Mouse (Mus musculus) G1E (cell line): ENCODE results near the gene Borcs8. TPM values are rescaled to one million over a fixed set of nuclear protein-coding genes. Genes with fewer than 3 reads are reported as not detected.

Source experiments
- ATAC-seq: 2 replicates; pipeline ENCODE4 v1.8.0; 2016; ENCODE audit warnings: mild to moderate bottlenecking; ENCODE audit not compliant: insufficient number of reproducible peaks, poor library complexity, low FRiP score, severe bottlenecking; ENCODE audit errors: extremely low read depth
- DNase-seq: peaks from one replicate; pipeline ENCODE4 v3.0.0; 2012; ENCODE audit warnings: low spot score
- H3K27me3 ChIP-seq: 2 replicates; pipeline ENCODE4 v1.6.1; 2012; ENCODE audit warnings: mild to moderate bottlenecking, low read length, inconsistent platforms; ENCODE audit not compliant: insufficient read depth
- H3K36me3 ChIP-seq: replicated peaks from 2 replicates; pipeline ENCODE3; 2012; ENCODE audit warnings: mild to moderate bottlenecking, inconsistent platforms
- H3K4me1 ChIP-seq: 2 replicates; pipeline ENCODE4 v1.6.1; 2012; ENCODE audit warnings: low read depth, low read length, inconsistent platforms, mixed read lengths; ENCODE audit not compliant: insufficient read depth
- H3K4me3 ChIP-seq: 2 replicates; pipeline ENCODE4 v1.5.1; 2012; ENCODE audit warnings: low read depth, mild to moderate bottlenecking, inconsistent platforms, low read length, moderate library complexity, mixed read lengths
- H3K9me3 ChIP-seq: replicated peaks from 2 replicates; pipeline ENCODE4 v1.6.1; 2012; ENCODE audit warnings: inconsistent platforms
- CTCF ChIP-seq: IDR thresholded peaks from 2 replicates; pipeline ENCODE4 v1.5.1; 2012; ENCODE audit warnings: low read depth, low read length, inconsistent platforms, mixed read lengths
- GATA1 ChIP-seq: IDR thresholded peaks from 2 replicates; pipeline ENCODE4 v1.6.1; 2012; ENCODE audit warnings: borderline replicate concordance, low read length, inconsistent platforms, mixed read lengths
- GATA2 ChIP-seq: IDR thresholded peaks from 2 replicates; pipeline ENCODE4 v1.6.1; 2012; ENCODE audit warnings: low read depth, low read length, inconsistent platforms, borderline replicate concordance
- POLR2AphosphoS5 ChIP-seq: IDR thresholded peaks from 2 replicates; pipeline ENCODE4 v1.6.1; 2012; ENCODE audit warnings: low read depth, low read length, inconsistent platforms; ENCODE audit not compliant: insufficient replicate concordance
- TAL1 ChIP-seq: conservative IDR thresholded peaks from 2 replicates; pipeline ENCODE4 v1.6.1; 2012; ENCODE audit warnings: low read depth, low read length, inconsistent platforms, mixed read lengths
- polyA plus RNA-seq: library from polyadenylated mRNA; stranded (reverse); fragments of >175 nt; gene quantifications from 2 replicates; pipeline ENCODE4 v1.2.3, GENCODE M21; 2012
- total RNA-seq, 2 experiments: library from RNA; stranded (forward) in 1 of 2; stranded (reverse) in 1 of 2; fragments of 200-1000 nt in 1 of 2; fragments of >200 nt in 1 of 2; fragmentation: Nextera tagmentation in 1 of 2; gene quantifications; 2 replicates each; pipeline ENCODE4 v1.2.3; 2014 to 2017

Borcs8 gene
- total RNA-seq (2014; fragmentation: Nextera tagmentation) = 65.0 and 73.8 TPM in 2 replicates
- 82.4 and 114 TPM in 2 replicates for total RNA-seq (2017)
- polyA plus RNA-seq = 24.7 and 42.9 TPM in 2 replicates

DNA sequence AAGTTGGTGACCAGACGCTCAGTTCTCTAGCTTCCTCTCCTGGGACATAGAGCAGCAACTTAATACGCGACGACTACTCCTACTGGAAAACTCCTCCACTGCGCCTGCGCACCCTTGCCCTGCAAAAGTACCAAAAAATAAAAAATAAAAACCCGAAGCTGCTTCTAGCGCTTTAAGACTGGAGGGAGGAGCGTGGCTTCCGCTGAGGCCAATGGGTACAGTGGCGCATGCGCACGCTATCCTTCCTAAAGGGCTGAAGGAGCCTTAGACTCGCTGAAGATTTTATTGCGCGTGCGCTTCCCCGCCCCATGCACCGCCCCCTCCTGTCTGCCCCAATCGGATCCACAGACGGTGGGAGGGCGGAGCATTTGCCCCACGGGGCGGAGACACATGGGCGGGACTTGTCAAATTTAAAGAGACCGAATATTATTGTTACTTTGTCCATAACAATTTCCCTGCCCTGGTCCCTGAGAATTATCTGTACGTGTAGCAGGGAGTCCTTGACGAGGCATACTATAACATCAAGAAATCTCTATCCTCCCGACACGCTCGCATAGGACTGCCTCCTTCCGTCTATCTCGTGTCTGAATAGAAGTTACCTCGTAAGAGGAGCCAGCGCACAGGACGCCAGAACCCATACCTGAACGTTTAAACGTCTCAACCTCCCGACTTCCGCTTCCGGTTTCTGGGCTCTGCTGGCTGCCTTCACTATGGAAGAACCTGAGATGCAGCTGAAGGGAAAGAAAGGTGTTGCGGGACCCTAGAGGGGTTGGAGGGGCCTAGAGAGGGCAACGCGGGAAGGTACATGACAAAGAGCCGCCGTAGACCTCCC is at the start of gene Borcs8, which contains the start of the genes Rfxank and Mef2b:
TSS of gene Borcs8 (plus strand) at position 474 of the 832 bp plus-strand sequence.
TSS of gene Rfxank (minus strand) at position 129 of the 832 bp plus-strand sequence.
TSS of gene Mef2b (plus strand) at position 686 of the 832 bp plus-strand sequence.
- H3K4me3 ChIP-seq = peak within 1 kb of the TSS; percentile 82
- no peaks in the 10 kb centered on the region for H3K9me3 ChIP-seq
- ATAC-seq (peak; percentile 93), DNase-seq (peak; percentile 95)
- TF ChIP-seq POLR2AphosphoS5 = no peak
- no peak for TF ChIP-seq TAL1
- no peak for TF ChIP-seq GATA1
- H3K27me3 ChIP-seq = no peaks in the 10 kb centered on the region
- H3K36me3 ChIP-seq = peaks cover 62% of the 10 kb centered on the region
- H3K4me1 ChIP-seq = peaks cover 44% of the 10 kb centered on the region

- H3K27me3 ChIP-seq = peaks cover 36% of the 10 kb centered on the region
Measured at GRCm38 (mm10) chr8:70092786-70093185, 46.5 kb upstream of the Borcs8 start.

DNA sequence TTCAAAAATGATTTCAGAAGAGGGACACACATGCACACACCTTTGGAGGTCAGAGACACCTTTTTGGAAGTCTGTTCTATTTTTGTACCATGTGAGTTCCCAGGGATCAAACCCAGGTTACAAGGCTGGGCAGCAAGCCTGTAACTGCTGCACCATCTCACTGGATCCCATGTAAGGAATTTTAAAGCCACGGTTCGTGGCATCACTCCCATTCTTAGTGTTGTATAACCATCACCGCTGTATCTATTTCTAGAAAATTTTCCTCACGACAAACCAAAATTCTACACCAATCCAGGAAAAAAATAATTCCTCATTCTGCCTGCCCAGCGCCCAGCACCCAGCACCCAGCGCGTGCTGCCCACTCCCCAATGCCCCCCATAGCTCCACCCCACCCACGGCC is 40.0 kb upstream of the Borcs8 start:
- H3K4me3 ChIP-seq = no peak overlapping the region
- ATAC-seq = no peak
- TF ChIP-seq POLR2AphosphoS5 (no peak), GATA1 (no peak), TAL1 (no peak), CTCF (no peak), GATA2 (no peak)
- no peaks in the 10 kb centered on the region for H3K36me3 ChIP-seq
- no peaks in the 10 kb centered on the region for H3K4me1 ChIP-seq
- H3K27me3 ChIP-seq = peaks cover 11% of the 10 kb centered on the region; the same call in 1 of the 2 replicates
- no peaks in the 10 kb centered on the region; the same call in 1 of the 2 replicates for H3K9me3 ChIP-seq
- DNase-seq = no peak

More at GRCm38 (mm10) chr8:70092786-70093185, 46.5 kb upstream of the Borcs8 start:
- H3K4me3 ChIP-seq = no peak overlapping the region
- TF ChIP-seq GATA1 = no peak
- no peak for TF ChIP-seq TAL1
- TF ChIP-seq POLR2AphosphoS5 = no peak
- TF ChIP-seq GATA2 = no peak
- no peaks in the 10 kb centered on the region for H3K36me3 ChIP-seq
- no peak for DNase-seq
- ATAC-seq = no peak
- H3K4me1 ChIP-seq = no peaks in the 10 kb centered on the region
- H3K9me3 ChIP-seq = peaks cover 3% of the 10 kb centered on the region

- ATAC-seq = no peak
- no peak for TF ChIP-seq POLR2AphosphoS5
- TF ChIP-seq TAL1 = no peak
- no peak for TF ChIP-seq CTCF
- no peak for TF ChIP-seq GATA1
- TF ChIP-seq GATA2 = no peak
- Histone ChIP-seq H3K36me3 (no peaks in the 10 kb centered on the region), H3K4me3 (no peak overlapping the region), H3K27me3 (peaks cover 7% of the 10 kb centered on the region; the same call in 1 of the 2 replicates), H3K4me1 (peaks cover 6% of the 10 kb centered on the region; the same call in 1 of the 2 replicates), H3K9me3 (no peaks in the 10 kb centered on the region; the same call in 1 of the 2 replicates)
- no peak for DNase-seq
Measured at GRCm38 (mm10) chr8:70100241-70100640, 39.1 kb upstream of the Borcs8 start.

- H3K36me3 ChIP-seq = no peaks in the 10 kb centered on the region
- ATAC-seq (no peak), DNase-seq (peak; percentile 31)
- H3K4me1 ChIP-seq = peaks cover 6% of the 10 kb centered on the region; the same call in 1 of the 2 replicates
- H3K9me3 ChIP-seq = no peaks in the 10 kb centered on the region
- TF ChIP-seq GATA1 (no peak), GATA2 (no peak), CTCF (no peak), POLR2AphosphoS5 (no peak), TAL1 (no peak)
- H3K4me3 ChIP-seq = no peak overlapping the region
- H3K27me3 ChIP-seq = peaks cover 11% of the 10 kb centered on the region
Measured at GRCm38 (mm10) chr8:70104506-70104905, 34.8 kb upstream of the Borcs8 start.

DNA sequence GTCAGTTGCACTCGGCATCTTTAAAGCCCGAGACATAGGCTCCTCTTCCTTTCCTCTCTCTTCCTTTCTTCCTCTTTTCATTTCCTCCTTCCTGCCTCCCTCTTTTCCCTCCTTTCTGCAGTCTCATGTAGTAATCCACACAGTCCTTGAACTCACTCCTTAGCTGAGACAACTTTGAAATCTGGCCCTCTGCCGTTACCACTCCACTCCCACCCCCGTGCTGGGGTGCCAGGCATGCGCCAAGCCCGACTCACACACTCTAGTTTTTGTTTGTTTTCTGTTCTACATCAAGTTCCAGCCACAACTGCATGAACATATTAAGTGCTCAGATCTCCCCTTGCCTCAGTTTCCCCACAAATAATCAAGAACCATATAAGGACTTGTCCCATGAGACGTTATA is 34.4 kb upstream of the Borcs8 start:
- DNase-seq (no peak), ATAC-seq (no peak)
- H3K4me1 ChIP-seq = peaks cover 6% of the 10 kb centered on the region; the same call in 1 of the 2 replicates
- peaks cover 14% of the 10 kb centered on the region for H3K27me3 ChIP-seq
- no peak for TF ChIP-seq GATA1
- TF ChIP-seq POLR2AphosphoS5 = no peak
- no peak for TF ChIP-seq TAL1
- no peak for TF ChIP-seq CTCF
- TF ChIP-seq GATA2 = no peak
- no peaks in the 10 kb centered on the region for H3K9me3 ChIP-seq
- H3K36me3 ChIP-seq = no peaks in the 10 kb centered on the region
- no peak overlapping the region for H3K4me3 ChIP-seq
